Mouse (Mus musculus): ENCODE measurements around the gene Elmo2. TPM values are rescaled to one million over a fixed set of nuclear protein-coding genes. Genes with fewer than 3 reads are reported as not detected.

Elmo2 gene
- polyA plus RNA-seq, 1 experiment from 2014 or later: 77.4 TPM

- Histone ChIP-seq H3K27me3 (peaks cover 17% of the 10 kb centered on the region), H3K4me3 (no peak overlapping the region), H3K9ac (no peak overlapping the region), H3K9me3 (no peaks in the 10 kb centered on the region), H3K27ac (no peak overlapping the region), H3K4me1 (peaks cover 14% of the 10 kb centered on the region), H3K36me3 (peaks cover 21% of the 10 kb centered on the region), H3K4me2 (no peak overlapping the region)
- 40% methylated on average over 4 of the region's 4 CpGs for WGBS
- ATAC-seq (ENCODE audit: insufficient number of reproducible peaks, low FRiP score, low TSS enrichment, low read depth): no peak
Observed at GRCm38 (mm10) chr2:165273589-165273988, 52.7 kb downstream of the Elmo2 start.

- H3K4me3 ChIP-seq: no peak overlapping the region
- no peak overlapping the region for H3K4me2 ChIP-seq
- no peak overlapping the region for H3K27ac ChIP-seq
- H3K9ac ChIP-seq: no peak overlapping the region
- H3K36me3 ChIP-seq: peaks cover under 1% of the 10 kb centered on the region; the same call in 1 of the 2 replicates
- 4% methylated on average over 8 of the region's 8 CpGs for WGBS
- peaks cover 28% of the 10 kb centered on the region for H3K27me3 ChIP-seq
- no peak for ATAC-seq (ENCODE audit: insufficient number of reproducible peaks, low FRiP score, low TSS enrichment, low read depth)
- no peaks in the 10 kb centered on the region for H3K9me3 ChIP-seq
- H3K4me1 ChIP-seq: peaks cover 14% of the 10 kb centered on the region
Observed at GRCm38 (mm10) chr2:165271326-165271725, 55.0 kb downstream of the Elmo2 start.

- H3K36me3 ChIP-seq: no peaks in the 10 kb centered on the region
- 29% methylated on average over 7 of the region's 7 CpGs for WGBS
- H3K4me1 ChIP-seq: peaks cover 11% of the 10 kb centered on the region
- ATAC-seq (ENCODE audit: insufficient number of reproducible peaks, low FRiP score, low TSS enrichment, low read depth): no peak
- no peak overlapping the region for H3K9ac ChIP-seq
- H3K27ac ChIP-seq: no peak overlapping the region
- H3K4me2 ChIP-seq: no peak overlapping the region
- no peaks in the 10 kb centered on the region for H3K9me3 ChIP-seq
- H3K27me3 ChIP-seq: peaks cover 30% of the 10 kb centered on the region
- no peak overlapping the region for H3K4me3 ChIP-seq
Observed at GRCm38 (mm10) chr2:165270858-165271257, 55.4 kb downstream of the Elmo2 start.

- Histone ChIP-seq H3K9me3 (no peaks in the 10 kb centered on the region), H3K36me3 (no peaks in the 10 kb centered on the region), H3K4me3 (no peak overlapping the region), H3K9ac (no peak overlapping the region), H3K4me1 (no peaks in the 10 kb centered on the region), H3K27me3 (peaks cover 30% of the 10 kb centered on the region), H3K27ac (no peak overlapping the region), H3K4me2 (no peak overlapping the region)
- WGBS: 20% methylated on average over 12 of the region's 12 CpGs
- no peak for ATAC-seq (ENCODE audit: insufficient number of reproducible peaks, low FRiP score, low TSS enrichment, low read depth)
Observed at GRCm38 (mm10) chr2:165266739-165267138, 59.5 kb downstream of the Elmo2 start.

- Histone ChIP-seq H3K4me2 (no peak overlapping the region), H3K27me3 (peaks cover 33% of the 10 kb centered on the region), H3K36me3 (no peaks in the 10 kb centered on the region), H3K9ac (no peak overlapping the region), H3K27ac (no peak overlapping the region), H3K4me3 (no peak overlapping the region), H3K4me1 (no peaks in the 10 kb centered on the region), H3K9me3 (no peaks in the 10 kb centered on the region)
- no peak for ATAC-seq (ENCODE audit: insufficient number of reproducible peaks, low FRiP score, low TSS enrichment, low read depth)
- 58% methylated on average over 7 of the region's 7 CpGs for WGBS
Observed at GRCm38 (mm10) chr2:165263861-165264260, 62.4 kb downstream of the Elmo2 start.

GRCm38 (mm10) chr2:165262274-165262990 lies 63.8 kb downstream of the Elmo2 start:
- Histone ChIP-seq H3K4me3 (no peak overlapping the region), H3K9ac (no peak overlapping the region), H3K36me3 (no peaks in the 10 kb centered on the region), H3K9me3 (no peaks in the 10 kb centered on the region), H3K27me3 (peaks cover 27% of the 10 kb centered on the region), H3K4me1 (no peaks in the 10 kb centered on the region), H3K27ac (no peak overlapping the region), H3K4me2 (no peak overlapping the region)
- 56% methylated on average over 18 of the region's 18 CpGs for WGBS
- ATAC-seq (ENCODE audit: insufficient number of reproducible peaks, low FRiP score, low TSS enrichment, low read depth): no peak

- H3K9ac ChIP-seq: no peak overlapping the region
- H3K27ac ChIP-seq: no peak overlapping the region
- H3K4me1 ChIP-seq: no peaks in the 10 kb centered on the region
- no peak overlapping the region for H3K4me3 ChIP-seq
- H3K9me3 ChIP-seq: no peaks in the 10 kb centered on the region
- peaks cover 30% of the 10 kb centered on the region for H3K27me3 ChIP-seq
- 64% methylated on average over 8 of the region's 8 CpGs for WGBS
- H3K36me3 ChIP-seq: no peaks in the 10 kb centered on the region
- H3K4me2 ChIP-seq: no peak overlapping the region
- ATAC-seq (ENCODE audit: insufficient number of reproducible peaks, low FRiP score, low TSS enrichment, low read depth): no peak
Observed at GRCm38 (mm10) chr2:165259859-165260258, 66.4 kb downstream of the Elmo2 start.

GRCm38 (mm10) chr2:165258321-165258720 lies 68.0 kb downstream of the Elmo2 start:
- H3K27me3 ChIP-seq: peaks cover 46% of the 10 kb centered on the region

GRCm38 (mm10) chr2:165257151-165257834 lies 69.0 kb downstream of the Elmo2 start:
- H3K4me3 ChIP-seq: no peak overlapping the region
- H3K4me2 ChIP-seq: no peak overlapping the region
- H3K27me3 ChIP-seq: peaks cover 55% of the 10 kb centered on the region
- H3K9me3 ChIP-seq: no peaks in the 10 kb centered on the region
- 53% methylated on average over 11 of the region's 11 CpGs for WGBS
- no peak overlapping the region for H3K9ac ChIP-seq
- no peak overlapping the region for H3K27ac ChIP-seq
- no peak for ATAC-seq (ENCODE audit: insufficient number of reproducible peaks, low FRiP score, low TSS enrichment, low read depth)
- H3K4me1 ChIP-seq: no peaks in the 10 kb centered on the region
- no peaks in the 10 kb centered on the region for H3K36me3 ChIP-seq

More at GRCm38 (mm10) chr2:165258321-165258720, 68.0 kb downstream of the Elmo2 start:
- ATAC-seq (ENCODE audit: insufficient number of reproducible peaks, low FRiP score, low TSS enrichment, low read depth): no peak
- WGBS: 79% methylated on average over 6 of the region's 6 CpGs
- Histone ChIP-seq H3K4me2 (no peak overlapping the region), H3K4me3 (no peak overlapping the region), H3K9me3 (no peaks in the 10 kb centered on the region), H3K27ac (no peak overlapping the region), H3K36me3 (no peaks in the 10 kb centered on the region), H3K4me1 (no peaks in the 10 kb centered on the region), H3K9ac (no peak overlapping the region)

- Histone ChIP-seq H3K4me2 (no peak overlapping the region), H3K27ac (no peak overlapping the region), H3K9me3 (no peaks in the 10 kb centered on the region), H3K27me3 (peaks cover 52% of the 10 kb centered on the region), H3K9ac (no peak overlapping the region), H3K4me1 (no peaks in the 10 kb centered on the region), H3K36me3 (no peaks in the 10 kb centered on the region), H3K4me3 (no peak overlapping the region)
- 64% methylated on average over 10 of the region's 10 CpGs for WGBS
- ATAC-seq (ENCODE audit: insufficient number of reproducible peaks, low FRiP score, low TSS enrichment, low read depth): no peak
Observed at GRCm38 (mm10) chr2:165256213-165256612, 70.1 kb downstream of the Elmo2 start.

GRCm38 (mm10) chr2:165253867-165254266 lies 72.4 kb downstream of the Elmo2 start:
- WGBS: 13% methylated on average over 8 of the region's 10 CpGs
- Histone ChIP-seq H3K9me3 (no peaks in the 10 kb centered on the region), H3K4me3 (no peak overlapping the region), H3K27ac (no peak overlapping the region), H3K4me2 (no peak overlapping the region), H3K9ac (no peak overlapping the region; the same call in 1 of the 2 replicates), H3K27me3 (peaks cover 53% of the 10 kb centered on the region), H3K36me3 (no peaks in the 10 kb centered on the region), H3K4me1 (no peaks in the 10 kb centered on the region)
- ATAC-seq (ENCODE audit: insufficient number of reproducible peaks, low FRiP score, low TSS enrichment, low read depth): no peak

GRCm38 (mm10) chr2:165253269-165253668 lies 73.0 kb downstream of the Elmo2 start:
- 77% methylated on average over 8 of the region's 8 CpGs for WGBS
- H3K36me3 ChIP-seq: no peaks in the 10 kb centered on the region

More at GRCm38 (mm10) chr2:165253269-165253668, 73.0 kb downstream of the Elmo2 start:
- no peak for ATAC-seq (ENCODE audit: insufficient number of reproducible peaks, low FRiP score, low TSS enrichment, low read depth)
- no peaks in the 10 kb centered on the region for H3K9me3 ChIP-seq
- H3K4me3 ChIP-seq: no peak overlapping the region
- H3K9ac ChIP-seq: no peak overlapping the region
- H3K27me3 ChIP-seq: peaks cover 53% of the 10 kb centered on the region
- no peak overlapping the region for H3K4me2 ChIP-seq
- H3K4me1 ChIP-seq: no peaks in the 10 kb centered on the region
- no peak overlapping the region for H3K27ac ChIP-seq
